ENCODE assay signal across 8 mouse cellular contexts in genomic region chr7:70348064-70348976, GRCm38 (mm10). TPM values are rescaled to one million over a fixed set of nuclear protein-coding genes. Genes with fewer than 3 reads are reported as not detected.
DNase-seq lines count a peak whose midpoint lies in the region; ATAC-seq lines count a peak whose summit lies in the region.

No protein-coding gene starts in this region.

- intact Hi-C loops in heart, postnatal 14 days (cut with DNase I) = loop anchor here (5.0 kb wide), 1 partner anchor 964 kb away; no protein-coding TSS in a partner anchor

- H3K4me3 ChIP-seq in heart, embryonic 12.5 days = 0 out of 2 replicates have a peak overlapping the region, but pooled peaks have one; percentile 2
- peak overlapping the region; percentile 84 for H3K4me3 ChIP-seq in forebrain, embryonic 10.5 days
- peak overlapping the region; percentile 58 for H3K4me3 ChIP-seq in kidney, embryonic 15.5 days (replicated peaks)
- H3K4me3 ChIP-seq in neural tube, embryonic 11.5 days (ENCODE audit: low read depth, low read length) = peak overlapping the region; percentile 4; the same call in 1 of the 2 replicates

- H3K4me2 ChIP-seq in heart, embryonic 12.5 days = peak overlapping the region; percentile 42
- H3K4me2 ChIP-seq in kidney, embryonic 15.5 days = peak overlapping the region; percentile 73
- H3K4me2 ChIP-seq in neural tube, embryonic 11.5 days (ENCODE audit: low read depth) = peak overlapping the region; percentile 85

- no peaks in the 10 kb centered on the region for H3K9me3 ChIP-seq in heart, embryonic 12.5 days (replicated peaks)
- H3K9me3 ChIP-seq in forebrain, embryonic 10.5 days = no peaks in the 10 kb centered on the region
- no peaks in the 10 kb centered on the region for H3K9me3 ChIP-seq in kidney, embryonic 15.5 days (replicated peaks)
- H3K9me3 ChIP-seq in neural tube, embryonic 11.5 days (ENCODE audit: control insufficient read depth, low read length) = no peaks in the 10 kb centered on the region

- H3K27me3 ChIP-seq in heart, embryonic 12.5 days (replicated peaks) = peaks cover 61% of the 10 kb centered on the region
- peaks cover 90% of the 10 kb centered on the region for H3K27me3 ChIP-seq in forebrain, embryonic 10.5 days (ENCODE audit: poor library complexity, severe bottlenecking)
- peaks cover 4% of the 10 kb centered on the region; the same call in 1 of the 2 replicates for H3K27me3 ChIP-seq in kidney, embryonic 15.5 days
- no peaks in the 10 kb centered on the region for H3K27me3 ChIP-seq in neural tube, embryonic 11.5 days (ENCODE audit: control insufficient read depth, insufficient read depth, low read length)

- WGBS in heart, embryonic 12.5 days = 16% methylated on average over 30 of the region's 30 CpGs
- 3% methylated on average over 30 of the region's 30 CpGs for WGBS in forebrain, embryonic 10.5 days
- WGBS in kidney, embryonic 15.5 days = 11% methylated on average over 30 of the region's 30 CpGs
- 6% methylated on average over 30 of the region's 30 CpGs for WGBS in neural tube, embryonic 11.5 days

- 0 out of 2 replicates have a peak overlapping the region, but pooled peaks have one; percentile 41 for H3K9ac ChIP-seq in heart, embryonic 12.5 days
- H3K9ac ChIP-seq in kidney, embryonic 15.5 days = peak overlapping the region; percentile 75
- H3K9ac ChIP-seq in neural tube, embryonic 11.5 days (ENCODE audit: low read length) = peak overlapping the region; percentile 91

- ATAC-seq in heart, embryonic 12.5 days (ENCODE audit: insufficient number of reproducible peaks, low FRiP score) = no peak
- ATAC-seq in kidney, embryonic 15.5 days (replicated peaks; ENCODE audit: low FRiP score) = no peak
- no peak for ATAC-seq in neural tube, embryonic 11.5 days (ENCODE audit: insufficient read depth, low FRiP score, low TSS enrichment)

- no peak overlapping the region for H3K27ac ChIP-seq in heart, embryonic 12.5 days (ENCODE audit: poor library complexity, severe bottlenecking)
- H3K27ac ChIP-seq in forebrain, embryonic 10.5 days = peak overlapping the region; percentile 98
- peak overlapping the region; percentile 94 for H3K27ac ChIP-seq in kidney, embryonic 15.5 days
- H3K27ac ChIP-seq in neural tube, embryonic 11.5 days (ENCODE audit: low read depth, low read length) = peak overlapping the region; percentile 75

- H3K4me1 ChIP-seq in heart, embryonic 12.5 days (replicated peaks) = peaks cover 29% of the 10 kb centered on the region
- peaks cover 97% of the 10 kb centered on the region for H3K4me1 ChIP-seq in forebrain, embryonic 10.5 days
- H3K4me1 ChIP-seq in kidney, embryonic 15.5 days = peaks cover 77% of the 10 kb centered on the region
- H3K4me1 ChIP-seq in neural tube, embryonic 11.5 days (ENCODE audit: control insufficient read depth, insufficient read depth, low read length) = peaks cover 49% of the 10 kb centered on the region

- no peaks in the 10 kb centered on the region for H3K36me3 ChIP-seq in heart, embryonic 12.5 days
- peaks cover 12% of the 10 kb centered on the region for H3K36me3 ChIP-seq in forebrain, embryonic 10.5 days (replicated peaks)
- H3K36me3 ChIP-seq in kidney, embryonic 15.5 days = peaks cover 12% of the 10 kb centered on the region; the same call in 1 of the 2 replicates
- H3K36me3 ChIP-seq in neural tube, embryonic 11.5 days (ENCODE audit: control insufficient read depth, insufficient read depth, low read length) = no peaks in the 10 kb centered on the region

- DNase-seq in heart, postnatal 14 days = no peak
- DNase-seq in forebrain, embryonic 10.5 days (ENCODE audit: extremely low spot score, low spot score) = peak; percentile 37
- DNase-seq in neural tube, embryonic 11.5 days (ENCODE audit: low spot score) = peak; percentile 42
- no peak for DNase-seq in urinary bladder, postnatal 14 days (ENCODE audit: low spot score)
- no peak for DNase-seq in cerebellum, adult 9-11 months
- no peak for DNase-seq in urinary bladder, adult 2 months (ENCODE audit: low spot score)

RNA-seq across cellular contexts. Expression of gene Nr2f2, which starts 18.2 kb away (rescaled TPM):
- 26.5 and 27.7 TPM in 2 replicates for polyA plus RNA-seq in heart, embryonic 12.5 days (2016; fragmentation: Nextera tagmentation; extraction: Ambion mirVana)
- 10 to 100 TPM; 24.8 to 26.9 TPM for total RNA-seq in heart, postnatal 14 days (2021)
- 82.3 and 82.7 TPM in 2 replicates for polyA plus RNA-seq in forebrain, embryonic 10.5 days (2016; fragmentation: Nextera tagmentation; extraction: Ambion mirVana)
- polyA plus RNA-seq in kidney, embryonic 15.5 days (2015; fragmentation: Nextera tagmentation; extraction: Ambion mirVana) = 230 and 240 TPM in 2 replicates
- 88.5 and 95.9 TPM in 2 replicates for polyA plus RNA-seq in neural tube, embryonic 11.5 days (2014; fragmentation: Nextera tagmentation; extraction: Ambion mirVana)
- polyA plus RNA-seq in urinary bladder, adult 2 months (2012; rRNA removed) = 118 and 128 TPM in 2 replicates

Comparison
In these comparisons a context has a peak if more than half of its experiments do, and no peak if none do; other contexts are left out.
1. H3K4me3 ChIP-seq: peak in every context shown above with its lines; median percentile 84 in forebrain, embryonic 10.5 days; 58 in kidney, embryonic 15.5 days; 4 in neural tube, embryonic 11.5 days; 2 in heart, embryonic 12.5 days.
2. H3K9ac ChIP-seq: peak in every context shown above with its lines; median percentile 91 in neural tube, embryonic 11.5 days; 75 in kidney, embryonic 15.5 days; 41 in heart, embryonic 12.5 days.
3. DNase-seq: peak in forebrain, embryonic 10.5 days (single experiment) and neural tube, embryonic 11.5 days (single experiment); none in heart, postnatal 14 days (0 of 2), urinary bladder, postnatal 14 days (single experiment), cerebellum, adult 9-11 months (single experiment) and urinary bladder, adult 2 months (single experiment).
4. Peak in every context shown above with its lines, with median percentiles within 50 percentile points of each other: H3K4me2 ChIP-seq.